Mouse (Mus musculus): Measurements from ENCODE around the gene S100a11.
A peak's percentile ranks its signal among the peaks of the same experiment; 100 is the strongest.

Gene S100a11

DNA sequence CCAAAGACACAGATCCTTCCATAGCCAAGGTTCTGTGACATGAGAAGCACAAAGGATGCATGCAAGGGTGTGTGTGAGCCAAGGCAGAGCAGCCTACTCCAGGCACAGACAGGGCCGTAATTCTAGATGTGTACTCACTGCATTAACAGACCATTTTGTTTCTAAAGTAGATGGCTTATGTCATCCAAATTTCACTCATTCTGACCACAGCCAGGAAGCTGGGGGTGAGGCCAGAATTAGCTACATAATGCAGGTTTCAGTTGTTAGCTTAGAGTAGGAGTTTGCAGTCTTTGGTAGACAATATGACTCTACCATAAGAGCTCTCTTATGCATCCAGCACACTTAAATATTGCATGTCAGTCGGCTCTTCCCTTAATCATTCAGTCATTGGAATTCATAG is 42.1 kb downstream of the S100a11 start:
- no peak for DNase-seq (ENCODE audit: low spot score)

DNA sequence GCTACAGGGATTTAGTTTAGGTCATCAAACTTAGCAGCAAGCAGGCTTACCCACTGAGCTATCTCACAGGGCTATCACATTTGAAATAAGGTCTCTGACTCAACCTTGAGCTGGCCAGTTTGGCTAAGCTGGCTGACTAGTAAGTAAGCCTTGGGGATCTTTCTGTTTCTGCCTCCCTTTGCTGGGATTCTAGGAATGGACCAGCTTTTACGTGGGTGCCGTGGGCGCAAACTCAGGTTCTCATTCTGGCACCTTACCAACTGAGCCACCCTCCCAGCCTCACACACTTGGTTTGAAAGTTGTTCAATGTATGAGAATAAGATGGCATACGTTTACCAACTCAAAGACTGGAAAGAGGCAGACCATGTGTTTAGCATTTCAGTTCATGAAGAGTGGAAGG is 42.9 kb downstream of the S100a11 start:
- DNase-seq (ENCODE audit: low spot score) = no peak

DNA sequence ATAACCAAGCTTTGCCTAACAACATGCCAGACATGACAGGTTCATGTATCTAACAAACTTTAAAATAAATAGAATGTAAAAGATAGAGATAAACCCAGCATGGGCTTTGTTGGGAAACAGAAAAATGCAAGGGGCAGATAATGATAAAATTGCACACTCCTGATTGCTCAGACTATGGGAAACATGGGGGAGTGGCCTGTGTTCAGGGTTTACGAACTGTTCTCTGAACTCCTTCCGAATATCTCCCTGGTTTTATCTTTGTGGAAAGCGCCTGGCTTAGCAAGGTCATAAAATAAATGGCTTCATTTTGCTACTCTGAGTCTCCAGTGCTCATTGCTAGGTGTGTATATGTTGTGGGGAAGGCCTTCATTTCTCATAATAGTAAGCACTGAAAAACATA is 46.6 kb downstream of the S100a11 start:
- no peak for DNase-seq (ENCODE audit: low spot score)

DNA sequence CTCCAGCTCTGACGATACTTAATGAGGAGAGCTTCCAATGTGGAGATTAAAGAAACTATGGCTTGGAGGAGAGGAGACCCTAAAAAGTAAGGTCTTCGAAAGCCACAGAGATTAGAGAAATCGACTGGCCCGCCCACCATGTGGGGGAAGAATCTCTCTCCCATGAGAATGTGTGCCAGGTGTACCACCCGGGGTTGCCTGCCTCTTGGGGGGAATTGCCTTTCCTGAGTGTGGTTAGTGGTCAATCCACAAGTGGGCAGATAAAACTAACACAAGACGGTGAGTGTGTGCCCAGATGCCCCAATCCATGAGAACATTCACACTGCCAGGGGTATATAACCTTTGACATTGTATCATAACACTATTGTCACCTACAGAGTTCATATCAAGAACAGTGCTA is 47.4 kb downstream of the S100a11 start:
- no peak for DNase-seq (ENCODE audit: low spot score)

DNA sequence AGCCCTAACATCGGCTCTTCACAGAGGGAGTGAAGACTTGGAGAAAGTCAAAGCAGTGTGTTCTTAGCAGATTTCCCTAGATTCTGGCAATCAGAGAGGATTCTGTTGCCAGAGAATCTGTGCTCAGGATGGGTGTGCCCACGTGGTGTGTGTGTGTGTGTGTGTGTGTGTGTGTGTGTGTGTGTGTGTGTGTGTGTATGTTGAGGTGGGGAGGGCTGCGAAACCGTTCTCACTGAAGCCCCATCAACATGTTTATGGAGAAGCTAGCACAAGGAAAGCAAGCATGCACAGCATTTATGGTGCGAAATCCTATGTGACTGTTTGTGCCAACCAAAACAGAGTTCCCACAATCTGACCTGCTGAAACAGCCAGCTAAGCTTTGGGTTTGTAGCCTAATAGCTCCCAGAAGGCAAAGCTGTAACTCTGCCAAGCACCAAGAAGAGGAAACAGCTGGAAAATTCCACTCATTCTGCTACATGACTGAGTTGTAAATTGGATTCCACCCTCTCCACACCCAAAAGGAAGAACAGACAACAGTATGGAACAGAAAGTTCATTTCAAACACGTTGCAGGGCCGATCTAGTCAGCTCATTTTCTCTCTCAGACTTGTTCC is 48.2 kb downstream of the S100a11 start:
- DNase-seq (ENCODE audit: low spot score) = peak; percentile 68

DNA sequence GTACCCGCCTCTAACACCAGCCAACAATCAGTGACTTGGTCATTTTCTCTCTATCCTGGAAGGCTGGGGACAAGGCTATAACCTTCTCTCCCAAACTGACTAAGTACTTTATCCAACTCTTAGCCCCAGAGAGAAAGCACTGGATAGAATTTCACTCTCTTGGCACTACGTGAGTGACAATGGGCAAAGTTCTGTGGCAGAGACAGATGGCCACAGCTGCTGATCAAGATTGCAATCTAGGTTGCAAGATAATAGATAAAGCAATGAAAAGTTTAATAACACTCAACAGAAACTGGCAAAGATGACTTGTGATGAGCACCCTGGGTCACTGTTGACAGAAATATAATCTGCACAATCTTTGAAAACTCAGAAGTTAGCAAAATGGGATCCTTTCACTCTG is 48.8 kb downstream of the S100a11 start:
- DNase-seq (ENCODE audit: low spot score) = no peak

DNA sequence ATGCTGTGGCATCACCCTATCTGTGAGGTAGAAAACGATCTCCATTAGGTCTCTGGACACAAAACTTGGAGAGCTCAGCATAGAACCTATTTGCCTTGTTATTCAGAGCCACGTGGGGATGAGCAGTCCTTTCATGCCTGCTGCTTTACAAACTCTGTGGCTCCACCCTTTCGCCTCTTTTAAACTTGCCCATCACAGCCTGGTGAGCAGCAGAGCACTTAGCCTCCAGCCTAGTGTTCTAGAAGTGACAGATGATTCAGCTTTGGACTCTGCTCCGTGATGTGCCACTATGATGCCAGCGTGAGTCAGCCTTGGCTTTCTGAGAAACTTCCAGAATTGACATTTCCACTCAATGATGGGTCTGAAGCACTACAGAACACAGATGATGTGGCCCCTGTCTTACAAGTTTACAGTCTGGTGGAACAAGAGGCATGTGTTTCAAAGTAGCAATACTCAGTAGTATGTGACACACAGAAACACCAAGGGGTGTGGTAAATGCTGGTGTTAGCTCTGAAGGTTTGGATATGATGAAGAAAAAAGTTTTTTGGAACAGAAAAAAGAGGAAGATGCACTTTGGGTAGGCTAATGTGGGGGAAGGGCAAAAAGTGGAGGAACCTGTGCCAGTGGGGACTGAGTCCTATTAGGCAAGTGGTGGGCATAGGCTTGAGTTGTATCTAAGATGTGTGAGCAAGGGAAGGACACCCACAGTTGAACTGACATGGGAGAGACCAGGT is 51.9 kb downstream of the S100a11 start:
- no peak for DNase-seq (ENCODE audit: low spot score)
